In genomic region chr11:31771491-31772439, GRCm38 (mm10) we compare ENCODE assay signal across 9 mouse cellular contexts.
DNase-seq lines count a peak whose midpoint lies in the region; ATAC-seq and TF ChIP-seq lines count a peak whose summit lies in the region.
"Had no signal": no experiment of that assay in that cellular context is flagged by ENCODE, and none has a peak within 500 bp of the region (broad histone marks: within the 10 kb centered on the region; RNA-seq: fewer than 3 reads in every experiment).

No protein-coding gene starts in this region.

- H3K4me2 ChIP-seq in neural tube, embryonic 13.5 days, result no peak overlapping the region
- no peak overlapping the region for H3K4me2 ChIP-seq in liver, embryonic 11.5 days
- no peak overlapping the region for H3K4me2 ChIP-seq in stomach, postnatal 0 days (replicated peaks; ENCODE audit: low read depth)

- WGBS in neural tube, embryonic 13.5 days, result 87% methylated on average over 6 of the region's 6 CpGs
- WGBS in liver, embryonic 11.5 days, result 84% methylated on average over 6 of the region's 6 CpGs
- 79% methylated on average over 6 of the region's 6 CpGs for WGBS in stomach, postnatal 0 days

- no peaks in the 10 kb centered on the region for H3K27me3 ChIP-seq in neural tube, embryonic 13.5 days
- no peaks in the 10 kb centered on the region for H3K27me3 ChIP-seq in liver, embryonic 11.5 days (replicated peaks; ENCODE audit: control insufficient read depth, insufficient read depth, low read length)
- no peaks in the 10 kb centered on the region for H3K27me3 ChIP-seq in stomach, postnatal 0 days (ENCODE audit: control insufficient read depth, insufficient read depth, low read length)

- no peak for TF ChIP-seq EP300 in stomach, postnatal 0 days (optimal IDR thresholded peaks at IDR 0.05)

- H3K36me3 ChIP-seq in neural tube, embryonic 13.5 days, result no peaks in the 10 kb centered on the region
- H3K36me3 ChIP-seq in liver, embryonic 11.5 days (ENCODE audit: control insufficient read depth, insufficient read depth, low read length), result no peaks in the 10 kb centered on the region
- no peaks in the 10 kb centered on the region for H3K36me3 ChIP-seq in stomach, postnatal 0 days (ENCODE audit: control insufficient read depth, insufficient read depth, low read length)

- no peak for ATAC-seq in neural tube, embryonic 13.5 days (ENCODE audit: low read depth)
- no peak for ATAC-seq in liver, embryonic 11.5 days (replicated peaks; ENCODE audit: low FRiP score)
- ATAC-seq in stomach, postnatal 0 days (ENCODE audit: low FRiP score, low TSS enrichment), result no peak

- no peaks in the 10 kb centered on the region for H3K9me3 ChIP-seq in neural tube, embryonic 13.5 days
- H3K9me3 ChIP-seq in liver, embryonic 11.5 days (ENCODE audit: control insufficient read depth, low read length), result no peaks in the 10 kb centered on the region
- H3K9me3 ChIP-seq in stomach, postnatal 0 days (ENCODE audit: control insufficient read depth, low read length), result no peaks in the 10 kb centered on the region

- peak overlapping the region; percentile 85 for H3K27ac ChIP-seq in neural tube, embryonic 13.5 days (replicated peaks)
- H3K27ac ChIP-seq in liver, embryonic 11.5 days (ENCODE audit: low read depth, low read length), result peak overlapping the region; percentile 95; the same call in 1 of the 2 replicates
- H3K27ac ChIP-seq in stomach, postnatal 0 days (replicated peaks), result no peak overlapping the region

- H3K4me3 ChIP-seq in neural tube, embryonic 13.5 days, result no peak overlapping the region
- no peak overlapping the region for H3K4me3 ChIP-seq in liver, embryonic 11.5 days (ENCODE audit: low read depth, low read length)
- no peak overlapping the region for H3K4me3 ChIP-seq in stomach, postnatal 0 days (ENCODE audit: low read depth, low read length)

- H3K4me1 ChIP-seq in neural tube, embryonic 13.5 days (replicated peaks), result peaks cover 30% of the 10 kb centered on the region
- H3K4me1 ChIP-seq in liver, embryonic 11.5 days (replicated peaks; ENCODE audit: control insufficient read depth, insufficient read depth, low read length), result peaks cover 18% of the 10 kb centered on the region
- no peaks in the 10 kb centered on the region for H3K4me1 ChIP-seq in stomach, postnatal 0 days (replicated peaks; ENCODE audit: control insufficient read depth, insufficient read depth)

- H3K9ac ChIP-seq in neural tube, embryonic 13.5 days, result no peak overlapping the region
- peak overlapping the region; percentile 63; the same call in 1 of the 2 replicates for H3K9ac ChIP-seq in liver, embryonic 11.5 days (ENCODE audit: low read depth, low read length)
- no peak overlapping the region for H3K9ac ChIP-seq in stomach, postnatal 0 days (ENCODE audit: low read length)

- no peak for TF ChIP-seq CTCF in stomach, postnatal 0 days (IDR thresholded peaks at IDR 0.05; ENCODE audit: low read depth)

- peak; percentile 29 to 41 for DNase-seq in adrenal gland, postnatal 36 days
- no peak for DNase-seq in adrenal gland, adult 18-20 months (ENCODE audit: low spot score in 2 of 2)
- no peak for DNase-seq in neural tube, embryonic 10.5 days (ENCODE audit: extremely low spot score, low spot score)
- DNase-seq in liver, embryonic 11.5 days (ENCODE audit: low spot score), result no peak
- DNase-seq in skeletal muscle tissue, adult 2 months (ENCODE audit: low read depth, low spot score), result peak; percentile 45
- no peak for DNase-seq in stomach, postnatal 0 days (ENCODE audit: low spot score)
- no peak for DNase-seq in kidney, postnatal 25 days
- DNase-seq: gastrocnemius, postnatal 14 days had no signal

Comparison
In these comparisons a context has a peak if more than half of its experiments do, and no peak if none do; other contexts are left out.
1. DNase-seq: peak in adrenal gland, postnatal 36 days (2 of 2) and skeletal muscle tissue, adult 2 months (single experiment); none in adrenal gland, adult 18-20 months (0 of 2), neural tube, embryonic 10.5 days (single experiment), liver, embryonic 11.5 days (single experiment), stomach, postnatal 0 days (single experiment) and kidney, postnatal 25 days (0 of 2).